Mouse (Mus musculus): ENCODE measurements around the gene Tspan1. TPM values are rescaled to one million over a fixed set of nuclear protein-coding genes. Genes with fewer than 3 reads are reported as not detected.

Gene Tspan1
- polyA plus RNA-seq (2015; fragmentation: Nextera tagmentation; extraction: Ambion mirVana): 0.08 TPM in 1 of 2 replicates, not detected in the other

GRCm38 (mm10) chr4:116167404-116167803, at the start of gene Tspan1:
Tspan1 (minus strand) TSS chr4:116167601.
- no peaks in the 10 kb centered on the region for H3K36me3 ChIP-seq (replicated peaks; ENCODE audit: insufficient read depth, low read length)
- DNase-seq (no peak), ATAC-seq (no peak)
- H3K4me1 ChIP-seq (ENCODE audit: insufficient read depth): no peaks in the 10 kb centered on the region
- H3K9ac ChIP-seq (replicated peaks): no peak within 1 kb of the TSS
- H3K4me3 ChIP-seq (ENCODE audit: low read depth, low read length): no peak within 1 kb of the TSS
- H3K4me2 ChIP-seq (ENCODE audit: low read depth, low read length): no peak within 1 kb of the TSS
- H3K27ac ChIP-seq (ENCODE audit: low read depth): no peak within 1 kb of the TSS
- WGBS (ENCODE audit: insufficient replicate concordance): 27% methylated on average over 7 of the region's 7 CpGs
- no peaks in the 10 kb centered on the region for H3K27me3 ChIP-seq (ENCODE audit: insufficient read depth, low read length)
- no peaks in the 10 kb centered on the region for H3K9me3 ChIP-seq (ENCODE audit: low read length)
- TF ChIP-seq EP300 (IDR thresholded peaks at IDR 0.05; ENCODE audit: low read depth): no peak
- peak; percentile 38; the same call in 1 of the 2 replicates for TF ChIP-seq CTCF (IDR thresholded peaks at IDR 0.05; ENCODE audit: low read depth)

- Histone ChIP-seq H3K36me3 (replicated peaks; ENCODE audit: insufficient read depth, low read length) (no peaks in the 10 kb centered on the region), H3K4me3 (ENCODE audit: low read depth, low read length) (no peak overlapping the region), H3K4me1 (ENCODE audit: insufficient read depth) (peaks cover 3% of the 10 kb centered on the region; the same call in 1 of the 2 replicates), H3K27ac (ENCODE audit: low read depth) (no peak overlapping the region), H3K9me3 (ENCODE audit: low read length) (no peaks in the 10 kb centered on the region), H3K27me3 (ENCODE audit: insufficient read depth, low read length) (0 out of 2 replicates have a peak, but pooled peaks cover 4% of the 10 kb centered on the region), H3K4me2 (ENCODE audit: low read depth, low read length) (no peak overlapping the region), H3K9ac (replicated peaks) (no peak overlapping the region)
- 58% methylated on average over 2 of the region's 2 CpGs for WGBS (ENCODE audit: insufficient replicate concordance)
- DNase-seq: no peak
- TF ChIP-seq CTCF (IDR thresholded peaks at IDR 0.05; ENCODE audit: low read depth) (no peak), EP300 (IDR thresholded peaks at IDR 0.05; ENCODE audit: low read depth) (no peak)
- ATAC-seq: no peak
Observed at GRCm38 (mm10) chr4:116217046-116217445, 49.6 kb upstream of the Tspan1 start.

GRCm38 (mm10) chr4:116215895-116216605, 48.6 kb upstream of the Tspan1 start:
- H3K27me3 ChIP-seq (ENCODE audit: insufficient read depth, low read length): no peaks in the 10 kb centered on the region
- H3K9me3 ChIP-seq (ENCODE audit: low read length): no peaks in the 10 kb centered on the region
- ATAC-seq (no peak), DNase-seq (no peak)
- H3K4me1 ChIP-seq (ENCODE audit: insufficient read depth): peaks cover 3% of the 10 kb centered on the region; the same call in 1 of the 2 replicates
- no peak overlapping the region for H3K4me3 ChIP-seq (ENCODE audit: low read depth, low read length)
- 87% methylated on average over 2 of the region's 2 CpGs for WGBS (ENCODE audit: insufficient replicate concordance)
- H3K4me2 ChIP-seq (ENCODE audit: low read depth, low read length): no peak overlapping the region
- H3K9ac ChIP-seq (replicated peaks): no peak overlapping the region
- H3K36me3 ChIP-seq (replicated peaks; ENCODE audit: insufficient read depth, low read length): no peaks in the 10 kb centered on the region
- no peak for TF ChIP-seq EP300 (IDR thresholded peaks at IDR 0.05; ENCODE audit: low read depth)
- TF ChIP-seq CTCF (IDR thresholded peaks at IDR 0.05; ENCODE audit: low read depth): no peak
- no peak overlapping the region for H3K27ac ChIP-seq (ENCODE audit: low read depth)

- H3K9ac ChIP-seq (replicated peaks): no peak overlapping the region
- TF ChIP-seq CTCF (IDR thresholded peaks at IDR 0.05; ENCODE audit: low read depth) (no peak), EP300 (IDR thresholded peaks at IDR 0.05; ENCODE audit: low read depth) (no peak)
Observed at GRCm38 (mm10) chr4:116208891-116209290, 41.5 kb upstream of the Tspan1 start.

GRCm38 (mm10) chr4:116206531-116206930, 39.1 kb upstream of the Tspan1 start:
- no peak overlapping the region for H3K4me3 ChIP-seq (ENCODE audit: low read depth, low read length)
- H3K27me3 ChIP-seq (ENCODE audit: insufficient read depth, low read length): no peaks in the 10 kb centered on the region
- ATAC-seq (no peak), DNase-seq (no peak)
- no peaks in the 10 kb centered on the region for H3K9me3 ChIP-seq (ENCODE audit: low read length)
- TF ChIP-seq CTCF (IDR thresholded peaks at IDR 0.05; ENCODE audit: low read depth) (no peak), EP300 (IDR thresholded peaks at IDR 0.05; ENCODE audit: low read depth) (no peak)
- 79% methylated on average over 4 of the region's 4 CpGs for WGBS (ENCODE audit: insufficient replicate concordance)
- H3K27ac ChIP-seq (ENCODE audit: low read depth): no peak overlapping the region
- no peak overlapping the region for H3K9ac ChIP-seq (replicated peaks)
- H3K36me3 ChIP-seq (replicated peaks; ENCODE audit: insufficient read depth, low read length): no peaks in the 10 kb centered on the region
- H3K4me1 ChIP-seq (ENCODE audit: insufficient read depth): no peaks in the 10 kb centered on the region
- no peak overlapping the region for H3K4me2 ChIP-seq (ENCODE audit: low read depth, low read length)

More at GRCm38 (mm10) chr4:116208891-116209290, 41.5 kb upstream of the Tspan1 start:
- DNase-seq (no peak), ATAC-seq (no peak)
- Histone ChIP-seq H3K27me3 (ENCODE audit: insufficient read depth, low read length) (no peaks in the 10 kb centered on the region), H3K27ac (ENCODE audit: low read depth) (no peak overlapping the region), H3K36me3 (replicated peaks; ENCODE audit: insufficient read depth, low read length) (no peaks in the 10 kb centered on the region), H3K4me2 (ENCODE audit: low read depth, low read length) (no peak overlapping the region), H3K9me3 (ENCODE audit: low read length) (no peaks in the 10 kb centered on the region), H3K4me1 (ENCODE audit: insufficient read depth) (no peaks in the 10 kb centered on the region), H3K4me3 (ENCODE audit: low read depth, low read length) (no peak overlapping the region)
- 47% methylated on average over 1 of the region's 1 CpGs for WGBS (ENCODE audit: insufficient replicate concordance)

- TF ChIP-seq CTCF (IDR thresholded peaks at IDR 0.05; ENCODE audit: low read depth) (no peak), EP300 (IDR thresholded peaks at IDR 0.05; ENCODE audit: low read depth) (no peak)
- Histone ChIP-seq H3K36me3 (replicated peaks; ENCODE audit: insufficient read depth, low read length) (no peaks in the 10 kb centered on the region), H3K27ac (ENCODE audit: low read depth) (no peak overlapping the region), H3K9me3 (ENCODE audit: low read length) (no peaks in the 10 kb centered on the region), H3K9ac (replicated peaks) (no peak overlapping the region), H3K4me2 (ENCODE audit: low read depth, low read length) (no peak overlapping the region), H3K4me1 (ENCODE audit: insufficient read depth) (no peaks in the 10 kb centered on the region), H3K4me3 (ENCODE audit: low read depth, low read length) (no peak overlapping the region), H3K27me3 (ENCODE audit: insufficient read depth, low read length) (no peaks in the 10 kb centered on the region)
- WGBS (ENCODE audit: insufficient replicate concordance): 55% methylated on average over 3 of the region's 3 CpGs
- ATAC-seq (no peak), DNase-seq (no peak)
Observed at GRCm38 (mm10) chr4:116204422-116204821, 37.0 kb upstream of the Tspan1 start.

Measured in liver, postnatal 0 days (tissue).